Mouse (Mus musculus): ENCODE measurements around the gene Tmed10.

DNA sequence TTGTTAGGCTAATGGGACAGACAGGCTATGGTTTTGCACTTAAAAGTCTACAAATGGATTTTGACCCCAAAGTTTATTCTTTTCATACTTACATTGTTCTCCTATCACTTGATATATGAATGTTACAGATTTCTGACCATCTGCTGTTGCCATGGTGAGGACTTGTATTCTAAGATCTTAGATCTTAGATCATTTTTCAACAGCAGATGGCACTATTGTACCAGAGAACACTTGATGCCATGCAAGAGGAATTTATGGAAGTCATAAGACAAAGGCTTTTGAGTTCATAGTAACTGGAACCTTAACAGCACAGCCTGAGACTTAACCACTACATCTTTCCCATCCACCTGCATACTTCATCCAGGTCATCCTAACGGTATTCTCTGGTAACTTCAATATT lies 33.5 kb downstream of the Tmed10 start:
- no peak for TF ChIP-seq CTCF (IDR thresholded peaks at IDR 0.05; ENCODE audit: extremely low read depth, insufficient read depth, low read length)
- no peak for TF ChIP-seq POLR2A (IDR thresholded peaks at IDR 0.05; ENCODE audit: extremely low read depth, insufficient read depth, low read length)

All from cortical plate, adult 2 months (tissue).